Mouse (Mus musculus): Measurements from ENCODE around the gene Borcs8. TPM values are rescaled to one million over a fixed set of nuclear protein-coding genes. Genes with fewer than 3 reads are reported as not detected.

Gene Borcs8
- 48.3 and 49.3 TPM in 2 replicates for polyA plus RNA-seq (2015; fragmentation: Nextera tagmentation; extraction: Ambion mirVana)

DNA sequence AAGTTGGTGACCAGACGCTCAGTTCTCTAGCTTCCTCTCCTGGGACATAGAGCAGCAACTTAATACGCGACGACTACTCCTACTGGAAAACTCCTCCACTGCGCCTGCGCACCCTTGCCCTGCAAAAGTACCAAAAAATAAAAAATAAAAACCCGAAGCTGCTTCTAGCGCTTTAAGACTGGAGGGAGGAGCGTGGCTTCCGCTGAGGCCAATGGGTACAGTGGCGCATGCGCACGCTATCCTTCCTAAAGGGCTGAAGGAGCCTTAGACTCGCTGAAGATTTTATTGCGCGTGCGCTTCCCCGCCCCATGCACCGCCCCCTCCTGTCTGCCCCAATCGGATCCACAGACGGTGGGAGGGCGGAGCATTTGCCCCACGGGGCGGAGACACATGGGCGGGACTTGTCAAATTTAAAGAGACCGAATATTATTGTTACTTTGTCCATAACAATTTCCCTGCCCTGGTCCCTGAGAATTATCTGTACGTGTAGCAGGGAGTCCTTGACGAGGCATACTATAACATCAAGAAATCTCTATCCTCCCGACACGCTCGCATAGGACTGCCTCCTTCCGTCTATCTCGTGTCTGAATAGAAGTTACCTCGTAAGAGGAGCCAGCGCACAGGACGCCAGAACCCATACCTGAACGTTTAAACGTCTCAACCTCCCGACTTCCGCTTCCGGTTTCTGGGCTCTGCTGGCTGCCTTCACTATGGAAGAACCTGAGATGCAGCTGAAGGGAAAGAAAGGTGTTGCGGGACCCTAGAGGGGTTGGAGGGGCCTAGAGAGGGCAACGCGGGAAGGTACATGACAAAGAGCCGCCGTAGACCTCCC, at the start of gene Borcs8, which contains the start of the genes Rfxank and Mef2b:
TSS of gene Borcs8 (plus strand) at position 474 of the 832 bp plus-strand sequence.
TSS of gene Rfxank (minus strand) at position 129 of the 832 bp plus-strand sequence.
TSS of gene Mef2b (plus strand) at position 686 of the 832 bp plus-strand sequence.
- Histone ChIP-seq H3K4me3 (replicated peaks; ENCODE audit: low read depth, low read length) (peak within 1 kb of the TSS; percentile 88), H3K9me3 (replicated peaks; ENCODE audit: low read length) (no peaks in the 10 kb centered on the region), H3K4me2 (ENCODE audit: low read length) (peak within 1 kb of the TSS; percentile 79), H3K27me3 (ENCODE audit: insufficient read depth, low read length) (no peaks in the 10 kb centered on the region), H3K36me3 (ENCODE audit: insufficient read depth, low read length) (peaks cover 21% of the 10 kb centered on the region), H3K27ac (peak within 1 kb of the TSS; percentile 85), H3K9ac (ENCODE audit: low read depth, low read length) (peak within 1 kb of the TSS; percentile 78), H3K4me1 (replicated peaks; ENCODE audit: insufficient read depth, low read length) (peaks cover 3% of the 10 kb centered on the region)
- peak; percentile 97 for ATAC-seq (replicated peaks; ENCODE audit: low FRiP score, low read depth)
- peak; percentile 100 for DNase-seq (ENCODE audit: low spot score)
- no peak for TF ChIP-seq CTCF (IDR thresholded peaks at IDR 0.05; ENCODE audit: low read depth)
- under 1% methylated on average over 46 of the region's 46 CpGs for WGBS

DNA sequence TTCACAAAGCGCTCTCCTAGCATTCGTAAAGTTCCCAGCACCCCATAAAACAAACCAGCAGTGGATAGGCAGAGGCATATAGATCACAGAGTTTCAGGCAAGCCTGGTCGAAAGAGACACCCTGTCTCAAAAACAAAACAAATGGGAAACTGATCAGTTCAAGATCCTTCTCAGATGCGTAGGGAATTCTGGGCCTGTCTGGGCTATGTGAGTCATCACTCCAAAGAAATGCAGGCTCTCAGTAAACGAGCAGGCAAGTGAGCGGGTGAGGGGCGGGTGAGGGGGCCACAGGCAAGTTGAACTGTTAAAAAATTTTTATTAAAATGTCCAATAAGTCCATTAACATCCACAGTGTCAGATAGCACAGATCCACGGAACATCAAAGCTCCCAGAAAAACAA, 46.5 kb upstream of the Borcs8 start:
- no peaks in the 10 kb centered on the region for H3K4me1 ChIP-seq (replicated peaks; ENCODE audit: insufficient read depth, low read length)
- no peak for TF ChIP-seq CTCF (IDR thresholded peaks at IDR 0.05; ENCODE audit: low read depth)
- no peaks in the 10 kb centered on the region for H3K9me3 ChIP-seq (replicated peaks; ENCODE audit: low read length)
- peaks cover 24% of the 10 kb centered on the region for H3K27me3 ChIP-seq (ENCODE audit: insufficient read depth, low read length)
- 54% methylated on average over 8 of the region's 8 CpGs for WGBS
- no peak overlapping the region for H3K4me3 ChIP-seq (replicated peaks; ENCODE audit: low read depth, low read length)
- no peak for DNase-seq (ENCODE audit: low spot score)
- H3K27ac ChIP-seq: no peak overlapping the region
- ATAC-seq (replicated peaks; ENCODE audit: low FRiP score, low read depth): no peak
- H3K36me3 ChIP-seq (ENCODE audit: insufficient read depth, low read length): no peaks in the 10 kb centered on the region
- no peak overlapping the region for H3K9ac ChIP-seq (ENCODE audit: low read depth, low read length)
- H3K4me2 ChIP-seq (ENCODE audit: low read length): no peak overlapping the region

DNA sequence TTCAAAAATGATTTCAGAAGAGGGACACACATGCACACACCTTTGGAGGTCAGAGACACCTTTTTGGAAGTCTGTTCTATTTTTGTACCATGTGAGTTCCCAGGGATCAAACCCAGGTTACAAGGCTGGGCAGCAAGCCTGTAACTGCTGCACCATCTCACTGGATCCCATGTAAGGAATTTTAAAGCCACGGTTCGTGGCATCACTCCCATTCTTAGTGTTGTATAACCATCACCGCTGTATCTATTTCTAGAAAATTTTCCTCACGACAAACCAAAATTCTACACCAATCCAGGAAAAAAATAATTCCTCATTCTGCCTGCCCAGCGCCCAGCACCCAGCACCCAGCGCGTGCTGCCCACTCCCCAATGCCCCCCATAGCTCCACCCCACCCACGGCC, 40.0 kb upstream of the Borcs8 start:
- DNase-seq (ENCODE audit: low spot score) (no peak), ATAC-seq (replicated peaks; ENCODE audit: low FRiP score, low read depth) (no peak)
- no peaks in the 10 kb centered on the region for H3K9me3 ChIP-seq (replicated peaks; ENCODE audit: low read length)
- H3K4me1 ChIP-seq (replicated peaks; ENCODE audit: insufficient read depth, low read length): no peaks in the 10 kb centered on the region
- H3K4me2 ChIP-seq (ENCODE audit: low read length): no peak overlapping the region
- H3K36me3 ChIP-seq (ENCODE audit: insufficient read depth, low read length): no peaks in the 10 kb centered on the region
- no peaks in the 10 kb centered on the region for H3K27me3 ChIP-seq (ENCODE audit: insufficient read depth, low read length)
- H3K9ac ChIP-seq (ENCODE audit: low read depth, low read length): no peak overlapping the region
- no peak overlapping the region for H3K4me3 ChIP-seq (replicated peaks; ENCODE audit: low read depth, low read length)
- no peak overlapping the region for H3K27ac ChIP-seq
- 75% methylated on average over 8 of the region's 8 CpGs for WGBS
- no peak for TF ChIP-seq CTCF (IDR thresholded peaks at IDR 0.05; ENCODE audit: low read depth)

DNA sequence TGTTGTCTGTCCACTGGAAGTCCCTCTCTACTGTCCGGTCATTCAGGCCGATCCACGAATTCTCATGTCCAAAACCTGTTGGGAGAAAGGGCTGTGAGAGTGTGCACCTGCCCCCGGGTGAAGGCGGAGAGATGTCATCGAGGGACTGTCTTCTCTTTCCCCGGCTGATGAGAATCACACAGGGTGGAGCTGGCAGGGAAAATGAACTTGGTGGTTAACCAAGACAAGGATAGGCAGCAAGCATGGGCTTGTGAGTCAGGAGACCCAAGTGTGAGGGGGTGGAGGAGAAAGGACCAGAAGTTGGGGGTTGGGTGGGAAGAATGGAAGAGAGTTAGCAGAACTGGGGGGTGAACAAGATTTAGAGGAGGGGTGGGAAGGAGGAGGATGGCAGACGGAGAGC, 39.1 kb upstream of the Borcs8 start:
- Histone ChIP-seq H3K9me3 (replicated peaks; ENCODE audit: low read length) (no peaks in the 10 kb centered on the region), H3K4me3 (replicated peaks; ENCODE audit: low read depth, low read length) (no peak overlapping the region), H3K4me1 (replicated peaks; ENCODE audit: insufficient read depth, low read length) (no peaks in the 10 kb centered on the region), H3K27ac (no peak overlapping the region), H3K4me2 (ENCODE audit: low read length) (no peak overlapping the region), H3K27me3 (ENCODE audit: insufficient read depth, low read length) (no peaks in the 10 kb centered on the region), H3K9ac (ENCODE audit: low read depth, low read length) (no peak overlapping the region), H3K36me3 (ENCODE audit: insufficient read depth, low read length) (no peaks in the 10 kb centered on the region)
- TF ChIP-seq CTCF (IDR thresholded peaks at IDR 0.05; ENCODE audit: low read depth): no peak
- WGBS: 77% methylated on average over 8 of the region's 8 CpGs
- DNase-seq (ENCODE audit: low spot score) (no peak), ATAC-seq (replicated peaks; ENCODE audit: low FRiP score, low read depth) (no peak)

DNA sequence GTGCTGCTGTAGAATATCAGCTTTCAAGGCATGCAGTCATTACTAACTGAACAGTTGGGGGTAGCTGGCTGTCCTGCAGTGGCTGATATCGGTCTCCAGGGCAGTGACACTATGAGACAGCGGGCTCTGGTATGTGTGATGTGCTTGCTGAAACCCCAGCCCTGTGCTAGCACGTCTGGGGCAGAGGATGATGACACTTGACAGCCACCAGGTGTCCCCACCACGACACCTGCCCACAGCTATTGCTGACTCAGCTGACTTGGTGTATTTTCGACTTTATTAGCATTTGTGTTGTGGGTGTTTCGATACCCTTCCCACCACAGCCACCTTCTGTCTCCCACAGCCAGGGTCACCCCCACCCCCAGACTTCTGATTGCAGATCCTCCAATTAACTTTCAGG, 34.8 kb upstream of the Borcs8 start:
- peak; percentile 68 for TF ChIP-seq CTCF (IDR thresholded peaks at IDR 0.05; ENCODE audit: low read depth)

DNA sequence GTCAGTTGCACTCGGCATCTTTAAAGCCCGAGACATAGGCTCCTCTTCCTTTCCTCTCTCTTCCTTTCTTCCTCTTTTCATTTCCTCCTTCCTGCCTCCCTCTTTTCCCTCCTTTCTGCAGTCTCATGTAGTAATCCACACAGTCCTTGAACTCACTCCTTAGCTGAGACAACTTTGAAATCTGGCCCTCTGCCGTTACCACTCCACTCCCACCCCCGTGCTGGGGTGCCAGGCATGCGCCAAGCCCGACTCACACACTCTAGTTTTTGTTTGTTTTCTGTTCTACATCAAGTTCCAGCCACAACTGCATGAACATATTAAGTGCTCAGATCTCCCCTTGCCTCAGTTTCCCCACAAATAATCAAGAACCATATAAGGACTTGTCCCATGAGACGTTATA, 34.4 kb upstream of the Borcs8 start:
- Histone ChIP-seq H3K4me3 (replicated peaks; ENCODE audit: low read depth, low read length) (no peak overlapping the region), H3K4me1 (replicated peaks; ENCODE audit: insufficient read depth, low read length) (no peaks in the 10 kb centered on the region), H3K36me3 (ENCODE audit: insufficient read depth, low read length) (no peaks in the 10 kb centered on the region), H3K27me3 (ENCODE audit: insufficient read depth, low read length) (no peaks in the 10 kb centered on the region), H3K27ac (no peak overlapping the region), H3K9ac (ENCODE audit: low read depth, low read length) (no peak overlapping the region), H3K9me3 (replicated peaks; ENCODE audit: low read length) (no peaks in the 10 kb centered on the region), H3K4me2 (ENCODE audit: low read length) (no peak overlapping the region)
- no peak for TF ChIP-seq CTCF (IDR thresholded peaks at IDR 0.05; ENCODE audit: low read depth)
- ATAC-seq (replicated peaks; ENCODE audit: low FRiP score, low read depth): no peak
- no peak for DNase-seq (ENCODE audit: low spot score)
- 71% methylated on average over 7 of the region's 7 CpGs for WGBS

More for the DNA sequence above, 34.8 kb upstream of the Borcs8 start:
- H3K9ac ChIP-seq (ENCODE audit: low read depth, low read length): no peak overlapping the region
- H3K9me3 ChIP-seq (replicated peaks; ENCODE audit: low read length): no peaks in the 10 kb centered on the region
- H3K36me3 ChIP-seq (ENCODE audit: insufficient read depth, low read length): no peaks in the 10 kb centered on the region
- WGBS: 15% methylated on average over 6 of the region's 6 CpGs
- H3K4me3 ChIP-seq (replicated peaks; ENCODE audit: low read depth, low read length): no peak overlapping the region
- no peaks in the 10 kb centered on the region for H3K27me3 ChIP-seq (ENCODE audit: insufficient read depth, low read length)
- H3K27ac ChIP-seq: no peak overlapping the region
- H3K4me1 ChIP-seq (replicated peaks; ENCODE audit: insufficient read depth, low read length): no peaks in the 10 kb centered on the region
- ATAC-seq (replicated peaks; ENCODE audit: low FRiP score, low read depth) (peak; percentile 68; the same call in 1 of the 2 replicates), DNase-seq (ENCODE audit: low spot score) (peak; percentile 54)
- H3K4me2 ChIP-seq (ENCODE audit: low read length): no peak overlapping the region
